Mouse (Mus musculus): ENCODE measurements around the gene Stox2.

GRCm38 (mm10) chr8:47205472-47205871, 240.7 kb downstream of the Stox2 start:
- TF ChIP-seq CTCF (IDR thresholded peaks at IDR 0.05; ENCODE audit: insufficient read depth, low read depth, low read length) (no peak), POLR2A (IDR thresholded peaks at IDR 0.05; ENCODE audit: insufficient read depth, low read depth, low read length) (no peak)
